Mouse (Mus musculus) erythroblast, embryonic 14.5 days (primary cell): Measurements from ENCODE around the gene Tecpr2.

Experiments used
- GATA1 ChIP-seq: IDR thresholded peaks from 2 replicates; pipeline ENCODE4 v1.6.1; 2012; ENCODE audit warnings: low read length, inconsistent platforms, mixed read lengths
- TAL1 ChIP-seq: IDR thresholded peaks from 3 replicates; pipeline ENCODE4 v1.6.1; 2012; ENCODE audit warnings: low read length, inconsistent platforms, mixed read lengths

GRCm38 (mm10) chr12:110891887-110892286 is 2.8 kb downstream of the Tecpr2 start:
- TF ChIP-seq GATA1 (no peak), TAL1 (no peak)
